Comparison of ENCODE assay signal across 14 mouse cellular contexts in the genomic region with DNA sequence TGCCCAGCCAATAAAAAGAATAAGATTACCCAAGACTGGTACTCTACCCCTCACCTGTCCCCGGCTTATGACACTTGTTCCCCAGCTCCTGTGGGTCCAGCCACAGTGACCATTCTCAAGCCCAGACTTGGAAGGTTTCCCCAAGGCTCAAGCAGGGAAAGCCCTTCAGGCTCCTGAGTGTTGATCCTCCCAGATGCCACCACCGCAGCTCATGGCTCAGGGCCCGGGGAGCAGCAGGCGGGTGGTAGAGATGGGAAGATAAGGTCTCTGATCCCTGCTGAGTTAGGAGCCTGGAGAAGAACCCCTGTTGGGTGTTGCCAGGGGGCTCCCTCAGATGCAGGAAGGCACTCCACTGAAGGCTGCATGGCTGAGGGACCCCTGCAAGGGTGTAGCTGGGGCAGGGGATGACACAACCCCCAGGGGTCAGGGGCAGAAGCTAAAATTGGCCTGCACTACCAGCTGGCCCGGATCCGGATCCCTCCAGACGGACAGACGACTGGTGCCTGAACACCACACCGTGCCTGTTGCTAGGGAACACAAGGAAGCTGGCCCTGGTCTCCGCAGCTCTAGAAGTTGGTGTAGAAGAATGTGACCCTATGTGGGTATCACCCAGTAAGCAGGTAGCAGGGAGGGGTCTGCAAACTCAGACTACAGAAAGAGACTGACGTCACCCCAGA. TPM values are rescaled to one million over a fixed set of nuclear protein-coding genes. Genes with fewer than 3 reads are reported as not detected.
DNase-seq lines count a peak whose midpoint lies in the region; ATAC-seq and TF ChIP-seq lines count a peak whose summit lies in the region.
"Had no signal": no experiment of that assay in that cellular context is flagged by ENCODE, and none has a peak within 500 bp of the region (broad histone marks: within the 10 kb centered on the region; RNA-seq: fewer than 3 reads in every experiment).

No protein-coding gene starts in this region.

- TF ChIP-seq CTCF in cerebellum, adult 2 months (IDR thresholded peaks at IDR 0.05; ENCODE audit: borderline replicate concordance, insufficient read depth, low read depth, low read length) = no peak
- TF ChIP-seq CTCF in layer of hippocampus, adult 2 months (conservative IDR thresholded peaks at IDR 0.05) = no peak
- TF ChIP-seq CTCF in hindbrain, postnatal 0 days (IDR thresholded peaks at IDR 0.05; ENCODE audit: low read depth) = no peak

- H3K27ac ChIP-seq in cerebellum, adult 2 months (ENCODE audit: insufficient read depth, low read length) = no peak overlapping the region
- H3K27ac ChIP-seq in layer of hippocampus, adult 2 months = 0 out of 2 replicates have a peak overlapping the region, but pooled peaks have one; percentile 32
- H3K27ac ChIP-seq in brown adipose tissue, adult 24 weeks (replicated peaks; ENCODE audit: low read depth, low read length) = no peak overlapping the region
- H3K27ac ChIP-seq in hindbrain, postnatal 0 days = no peak overlapping the region
- H3K27ac ChIP-seq: forebrain, embryonic 12.5 days; liver, embryonic 14.5 days had no signal

- no peak for TF ChIP-seq POLR2A in cerebellum, adult 2 months (IDR thresholded peaks at IDR 0.05; ENCODE audit: borderline replicate concordance, insufficient read depth, low read length)

- no peaks in the 10 kb centered on the region for H3K9me3 ChIP-seq in hindbrain, postnatal 0 days (ENCODE audit: low read length)
- H3K9me3 ChIP-seq: forebrain, embryonic 12.5 days had no signal

- WGBS in cerebellum, adult 2 months = 5% methylated on average over 11 of the region's 11 CpGs
- WGBS in hindbrain, postnatal 0 days = 41% methylated on average over 11 of the region's 11 CpGs

- peaks cover 11% of the 10 kb centered on the region; the same call in 1 of the 2 replicates for H3K36me3 ChIP-seq in hindbrain, postnatal 0 days (ENCODE audit: insufficient read depth, low read length)

- no peak overlapping the region for H3K4me3 ChIP-seq in cerebellum, adult 2 months (replicated peaks; ENCODE audit: insufficient read depth, low read depth, low read length)
- peak overlapping the region; percentile 91 for H3K4me3 ChIP-seq in layer of hippocampus, adult 2 months
- H3K4me3 ChIP-seq in brown adipose tissue, adult 24 weeks (ENCODE audit: insufficient read depth, low read depth, low read length) = 0 out of 2 replicates have a peak overlapping the region, but pooled peaks have one; percentile 90
- H3K4me3 ChIP-seq in hindbrain, postnatal 0 days (ENCODE audit: low read length) = no peak overlapping the region

- peak overlapping the region; percentile 24; the same call in 1 of the 2 replicates for H3K9ac ChIP-seq in hindbrain, postnatal 0 days (replicated peaks; ENCODE audit: low read length)
- H3K9ac ChIP-seq: forebrain, embryonic 12.5 days; liver, embryonic 14.5 days had no signal

- DNase-seq in cerebellum, adult 2 months = peak; percentile 34 to 41
- DNase-seq in cerebellum, postnatal 4 days (ENCODE audit: low spot score in 2 of 2) = no peak
- no peak for DNase-seq in layer of hippocampus, adult 2 months (ENCODE audit: low spot score in 2 of 2)
- DNase-seq in layer of hippocampus, adult 8-10 months (ENCODE audit: low spot score in 2 of 2) = no peak
- DNase-seq in hindbrain, postnatal 0 days (ENCODE audit: low spot score) = no peak
- no peak for DNase-seq in lung, adult 18-20 months
- DNase-seq in frontal cortex, postnatal 25 days (ENCODE audit: low spot score in 2 of 2) = no peak
- DNase-seq: kidney, adult 11 months had no signal

- no peaks in the 10 kb centered on the region for H3K27me3 ChIP-seq in cerebellum, adult 2 months (ENCODE audit: control insufficient read depth, insufficient read depth, low read length)
- H3K27me3 ChIP-seq in hindbrain, postnatal 0 days (ENCODE audit: insufficient read depth, low read length) = no peaks in the 10 kb centered on the region
- H3K27me3 ChIP-seq: Patski had no signal

- H3K4me2 ChIP-seq in hindbrain, postnatal 0 days (ENCODE audit: low read depth, low read length) = peak overlapping the region; percentile 95; the same call in 1 of the 2 replicates

- ATAC-seq in hindbrain, postnatal 0 days = no peak
- ATAC-seq: Patski had no signal

- peaks cover 15% of the 10 kb centered on the region for H3K4me1 ChIP-seq in cerebellum, adult 2 months (ENCODE audit: control insufficient read depth, insufficient read depth, low read length)
- peaks cover 12% of the 10 kb centered on the region; the same call in 1 of the 2 replicates for H3K4me1 ChIP-seq in brown adipose tissue, adult 24 weeks (ENCODE audit: control insufficient read depth, insufficient read depth, insufficient read length, low read length)
- H3K4me1 ChIP-seq in hindbrain, postnatal 0 days (ENCODE audit: insufficient read depth, low read length) = peaks cover 18% of the 10 kb centered on the region; the same call in 1 of the 2 replicates

RNA-seq across cellular contexts. Expression of a gene that starts 2.7 kb away (rescaled TPM):
- 50.3 and 52.8 TPM in 2 replicates for polyA plus RNA-seq in cerebellum, adult 2 months (2012; rRNA removed)
- total RNA-seq in layer of hippocampus, adult 2 months (2021) = 10 to 100 TPM; 92.9 to 99.6 TPM
- total RNA-seq in layer of hippocampus, adult 8-10 months (2022) = 100 to 1,000 TPM in 1 of 4 experiments, 10 to 100 TPM in 3; 87.6 to 103 (median 95.0) TPM
- 9.8 and 10.9 TPM in 2 replicates for polyA plus RNA-seq in brown adipose tissue, adult 24 weeks (2012; ENCODE audit: insufficient read depth, insufficient read length, missing spikeins)
- 60.3 and 60.5 TPM in 2 replicates for total RNA-seq in hindbrain, postnatal 0 days (2014; rRNA removed)
- 16.2 and 18.1 TPM in 2 replicates for polyA plus RNA-seq in hindbrain, postnatal 0 days (2015; fragmentation: Nextera tagmentation; extraction: Ambion mirVana)

RNA-seq across cellular contexts. Expression of a gene that starts 7.2 kb away (rescaled TPM):
- polyA plus RNA-seq in cerebellum, adult 2 months (2012; rRNA removed) = 0.21 and 0.57 TPM in 2 replicates
- under 1 TPM; 0.10 to 0.38 TPM for total RNA-seq in layer of hippocampus, adult 2 months (2021)
- total RNA-seq in layer of hippocampus, adult 8-10 months (2022) = under 1 TPM; 0.08 to 0.41 (median 0.38) TPM
- 0.79 and 1.0 TPM in 2 replicates for polyA plus RNA-seq in brown adipose tissue, adult 24 weeks (2012; ENCODE audit: insufficient read depth, insufficient read length, missing spikeins)
- total RNA-seq in hindbrain, postnatal 0 days (2014; rRNA removed) = 0.61 and 1.3 TPM in 2 replicates
- 2.0 and 2.3 TPM in 2 replicates for polyA plus RNA-seq in hindbrain, postnatal 0 days (2015; fragmentation: Nextera tagmentation; extraction: Ambion mirVana)
- polyA plus RNA-seq: Patski had no signal

RNA-seq across cellular contexts. Expression of a gene that starts 51.4 kb away (rescaled TPM):
- 0.08 and 0.11 TPM in 2 replicates for polyA plus RNA-seq in cerebellum, adult 2 months (2012; rRNA removed)
- not detected for total RNA-seq in layer of hippocampus, adult 2 months (2021)
- total RNA-seq in layer of hippocampus, adult 8-10 months (2022) = 1 to 10 TPM in 1 of 4 experiments, under 1 TPM in 1, not detected in 2; 0.18 to 4.8 TPM
- polyA plus RNA-seq in brown adipose tissue, adult 24 weeks (2012; ENCODE audit: insufficient read depth, insufficient read length, missing spikeins) = 328 and 404 TPM in 2 replicates
- 3.9 and 27.4 TPM in 2 replicates for total RNA-seq in hindbrain, postnatal 0 days (2014; rRNA removed)
- polyA plus RNA-seq in hindbrain, postnatal 0 days (2015; fragmentation: Nextera tagmentation; extraction: Ambion mirVana) = 0.14 and 0.30 TPM in 2 replicates
- total RNA-seq: layer of hippocampus, postnatal 25 days; megakaryocyte-erythroid progenitor cell, adult 5-6 weeks had no signal
- polyA plus RNA-seq: forebrain, embryonic 12.5 days; Patski had no signal

RNA-seq across cellular contexts. Expression of a gene that starts 52.1 kb away (rescaled TPM):
- 1.7 and 2.1 TPM in 2 replicates for polyA plus RNA-seq in cerebellum, adult 2 months (2012; rRNA removed)
- 1 to 10 TPM; 3.2 to 3.5 TPM for total RNA-seq in layer of hippocampus, adult 2 months (2021)
- total RNA-seq in layer of hippocampus, adult 8-10 months (2022) = 1 to 10 TPM; 3.7 to 8.4 (median 6.9) TPM
- not detected in 2 replicates for polyA plus RNA-seq in brown adipose tissue, adult 24 weeks (2012; ENCODE audit: insufficient read depth, insufficient read length, missing spikeins)
- 2.3 and 2.9 TPM in 2 replicates for total RNA-seq in hindbrain, postnatal 0 days (2014; rRNA removed)
- 1.7 and 2.7 TPM in 2 replicates for polyA plus RNA-seq in hindbrain, postnatal 0 days (2015; fragmentation: Nextera tagmentation; extraction: Ambion mirVana)
- total RNA-seq: megakaryocyte-erythroid progenitor cell, adult 5-6 weeks had no signal

RNA-seq across cellular contexts. Expression of a gene that starts 52.2 kb away (rescaled TPM):
- 8.6 and 9.2 TPM in 2 replicates for polyA plus RNA-seq in cerebellum, adult 2 months (2012; rRNA removed)
- total RNA-seq in layer of hippocampus, adult 2 months (2021) = 1 to 10 TPM; 6.0 to 6.9 TPM
- 1 to 10 TPM; 4.7 to 6.7 (median 5.9) TPM for total RNA-seq in layer of hippocampus, adult 8-10 months (2022)
- 3.4 and 4.0 TPM in 2 replicates for polyA plus RNA-seq in brown adipose tissue, adult 24 weeks (2012; ENCODE audit: insufficient read depth, insufficient read length, missing spikeins)
- 18.8 and 22.4 TPM in 2 replicates for total RNA-seq in hindbrain, postnatal 0 days (2014; rRNA removed)
- polyA plus RNA-seq in hindbrain, postnatal 0 days (2015; fragmentation: Nextera tagmentation; extraction: Ambion mirVana) = 3.8 and 4.3 TPM in 2 replicates

Comparison
In these comparisons a context has a peak if more than half of its experiments do, and no peak if none do; other contexts are left out.
1. DNase-seq: peak in cerebellum, adult 2 months (2 of 2); none in cerebellum, postnatal 4 days (0 of 2), layer of hippocampus, adult 2 months (0 of 2), layer of hippocampus, adult 8-10 months (0 of 2), hindbrain, postnatal 0 days (single experiment), lung, adult 18-20 months (0 of 2) and frontal cortex, postnatal 25 days (0 of 2).
2. H3K4me3 ChIP-seq: peak in layer of hippocampus, adult 2 months (single experiment) and brown adipose tissue, adult 24 weeks (single experiment); none in cerebellum, adult 2 months (single experiment) and hindbrain, postnatal 0 days (single experiment).